Mouse (Mus musculus): ENCODE results near the gene Timm17a.

- peak; percentile 2 for TF ChIP-seq CTCF (IDR thresholded peaks at IDR 0.05; ENCODE audit: low read depth, low read length)
- no peak for TF ChIP-seq POLR2A (IDR thresholded peaks at IDR 0.05; ENCODE audit: insufficient read depth, low read length)
- TF ChIP-seq EP300 (IDR thresholded peaks at IDR 0.05; ENCODE audit: insufficient read depth, low read depth, low read length) = no peak
Measured at GRCm38 (mm10) chr1:135362115-135362514, 48.5 kb upstream of the Timm17a start.
